Mouse (Mus musculus) hindbrain, embryonic 16.5 days (tissue): Measurements from ENCODE around the gene Plekhm2. TPM values are rescaled to one million over a fixed set of nuclear protein-coding genes. Genes with fewer than 3 reads are reported as not detected.

Source experiments
- ATAC-seq: fragments of 200-750 bp; cut with Nextera tagmentation; 2 replicates; pipeline ENCODE4 v1.8.0; 2017; ENCODE audit warnings: moderate TSS enrichment, moderate library complexity
- H3K27ac ChIP-seq: fragments of 300-500 bp; sonication (generic); 2 replicates; pipeline ENCODE4 v1.5.1; 2014; ENCODE audit warnings: low read depth, mild to moderate bottlenecking, control low read depth, low read length, moderate library complexity
- H3K27me3 ChIP-seq: fragments of 300-500 bp; sonication (generic); replicated peaks from 2 replicates; pipeline ENCODE4 v1.6.1; 2014; ENCODE audit warnings: low read length; ENCODE audit not compliant: control insufficient read depth, insufficient read depth
- H3K36me3 ChIP-seq: fragments of 300-500 bp; sonication (generic); 2 replicates; pipeline ENCODE4 v1.6.1; 2014; ENCODE audit warnings: mild to moderate bottlenecking, low read length, moderate library complexity, mixed read lengths; ENCODE audit not compliant: control insufficient read depth, insufficient read depth
- H3K4me1 ChIP-seq: fragments of 300-500 bp; sonication (generic); 2 replicates; pipeline ENCODE4 v1.6.1; 2014; ENCODE audit warnings: low read depth, low read length; ENCODE audit not compliant: control insufficient read depth, insufficient read depth
- H3K4me2 ChIP-seq: fragments of 300-500 bp; sonication (generic); 2 replicates; pipeline ENCODE4 v1.6.1; 2014; ENCODE audit warnings: mild to moderate bottlenecking, low read length, control low read depth, moderate library complexity
- H3K4me3 ChIP-seq: fragments of 300-500 bp; sonication (generic); 2 replicates; pipeline ENCODE4 v1.5.1; 2014; ENCODE audit warnings: mild to moderate bottlenecking, low read length, control low read depth, moderate library complexity
- H3K9ac ChIP-seq: fragments of 300-500 bp; sonication (generic); 2 replicates; pipeline ENCODE4 v1.6.1; 2014; ENCODE audit warnings: low read depth, mild to moderate bottlenecking, control low read depth, low read length, moderate library complexity
- H3K9me3 ChIP-seq: fragments of 300-500 bp; sonication (generic); 2 replicates; pipeline ENCODE4 v1.6.1; 2014; ENCODE audit warnings: mild to moderate bottlenecking, low read length, moderate library complexity; ENCODE audit not compliant: control insufficient read depth
- WGBS: fragments of 180-500 bp; shearing (Covaris S2); extraction: QIAGEN DNeasy Blood & Tissue Kit; methylation state at CpG from one replicate; pipeline ENCODE4 v1.1.7; 2014; 5-methylcytosine and 5-hydroxymethylcytosine counted together
- polyA plus RNA-seq: library from polyadenylated mRNA; unstranded; fragments of >200 nt; fragmentation: Nextera tagmentation; extraction: Ambion mirVana; gene quantifications from 2 replicates; pipeline ENCODE4 v1.2.1, GENCODE M21; 2015

Plekhm2 gene
- polyA plus RNA-seq, 1 experiment from 2014 or later = 6.7 TPM

DNA sequence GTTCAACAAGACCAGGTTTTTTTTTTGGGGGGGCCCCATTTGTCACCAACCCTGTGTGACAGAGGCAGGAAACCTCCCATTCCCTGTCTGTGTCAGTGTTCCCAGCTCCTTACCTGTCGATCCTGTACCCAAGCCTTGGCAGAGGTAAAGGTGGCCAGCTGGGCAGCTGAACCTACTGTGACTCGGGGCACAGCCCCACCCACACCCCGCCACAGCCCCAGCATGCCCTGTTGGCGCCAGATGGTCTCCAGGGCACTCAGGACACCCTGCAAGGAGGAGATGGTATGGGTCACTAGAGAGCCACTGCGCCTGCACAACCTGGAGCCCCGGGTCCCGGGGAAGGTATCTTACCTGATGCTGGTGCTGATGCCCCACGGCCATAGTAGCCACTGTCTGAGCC is 42.6 kb downstream of the Plekhm2 start:
- Histone ChIP-seq H3K4me1 (peaks cover 7% of the 10 kb centered on the region), H3K36me3 (peaks cover 12% of the 10 kb centered on the region), H3K4me3 (no peak overlapping the region), H3K4me2 (no peak overlapping the region), H3K27ac (no peak overlapping the region), H3K9ac (no peak overlapping the region), H3K9me3 (no peaks in the 10 kb centered on the region), H3K27me3 (peaks cover 6% of the 10 kb centered on the region; the same call in 1 of the 2 replicates)
- whole genome bisulfite sequencing = 83% methylated on average over 8 of the region's 8 CpGs
- ATAC-seq = no peak

DNA sequence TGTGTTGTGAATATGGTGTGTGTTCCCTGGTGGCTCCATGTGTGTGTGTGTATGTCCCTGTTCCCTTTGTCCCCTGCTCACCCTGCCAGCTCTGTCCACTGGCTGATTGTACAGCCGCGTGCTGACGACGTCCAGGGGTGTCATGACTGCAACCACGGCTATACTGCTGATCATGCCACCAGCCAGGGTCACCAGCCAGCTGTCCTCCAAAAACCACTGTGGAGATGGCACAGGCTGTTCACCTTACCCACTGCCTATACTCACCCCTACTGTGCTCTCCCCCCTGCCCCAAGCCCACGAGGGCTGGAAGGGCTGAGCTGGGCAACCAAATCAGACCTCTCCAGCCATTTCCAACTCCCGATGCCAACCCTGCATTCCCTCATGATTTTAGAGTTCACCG is 43.4 kb downstream of the Plekhm2 start:
- no peak for ATAC-seq
- Histone ChIP-seq H3K36me3 (peaks cover 7% of the 10 kb centered on the region), H3K27ac (no peak overlapping the region), H3K4me2 (no peak overlapping the region), H3K4me1 (peaks cover 7% of the 10 kb centered on the region), H3K9me3 (no peaks in the 10 kb centered on the region), H3K27me3 (peaks cover 6% of the 10 kb centered on the region; the same call in 1 of the 2 replicates), H3K9ac (no peak overlapping the region), H3K4me3 (no peak overlapping the region)
- 80% methylated on average over 8 of the region's 8 CpGs for WGBS

DNA sequence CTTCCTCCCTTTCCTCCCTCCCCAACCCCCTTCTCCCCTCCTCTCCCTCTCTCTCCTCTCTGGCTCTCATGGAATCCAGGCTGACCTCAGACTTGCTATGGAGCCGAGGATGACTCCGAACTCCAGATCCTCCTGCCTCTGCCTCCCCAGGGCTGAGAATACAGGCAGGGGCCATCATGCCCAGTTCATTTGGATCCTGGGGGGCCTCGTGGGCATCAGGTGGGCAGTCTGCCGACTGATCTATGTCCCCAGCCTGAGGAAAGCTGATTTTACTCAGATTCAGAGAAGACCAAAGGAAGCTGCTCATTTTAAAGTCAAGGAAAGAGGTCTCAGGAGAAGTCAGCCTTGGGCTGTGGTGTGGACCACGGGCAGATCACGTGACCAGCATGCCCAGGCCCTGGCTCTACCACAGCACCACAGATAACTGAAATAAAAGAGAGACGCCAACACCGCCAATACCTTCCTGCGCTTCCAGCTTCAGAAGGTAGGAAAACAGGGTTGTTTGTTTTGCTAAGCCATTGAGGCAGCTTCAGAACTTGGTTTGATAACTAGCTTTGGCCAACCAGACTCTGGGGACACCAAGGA is 45.3 kb downstream of the Plekhm2 start:
- H3K9ac ChIP-seq = no peak overlapping the region
- no peak overlapping the region for H3K4me3 ChIP-seq
- H3K4me1 ChIP-seq = peaks cover 7% of the 10 kb centered on the region
- H3K27ac ChIP-seq = no peak overlapping the region
- no peak for ATAC-seq
- no peaks in the 10 kb centered on the region for H3K9me3 ChIP-seq
- no peak overlapping the region for H3K4me2 ChIP-seq
- 85% methylated on average over 9 of the region's 9 CpGs for WGBS
- no peaks in the 10 kb centered on the region for H3K36me3 ChIP-seq
- H3K27me3 ChIP-seq = peaks cover 6% of the 10 kb centered on the region; the same call in 1 of the 2 replicates

DNA sequence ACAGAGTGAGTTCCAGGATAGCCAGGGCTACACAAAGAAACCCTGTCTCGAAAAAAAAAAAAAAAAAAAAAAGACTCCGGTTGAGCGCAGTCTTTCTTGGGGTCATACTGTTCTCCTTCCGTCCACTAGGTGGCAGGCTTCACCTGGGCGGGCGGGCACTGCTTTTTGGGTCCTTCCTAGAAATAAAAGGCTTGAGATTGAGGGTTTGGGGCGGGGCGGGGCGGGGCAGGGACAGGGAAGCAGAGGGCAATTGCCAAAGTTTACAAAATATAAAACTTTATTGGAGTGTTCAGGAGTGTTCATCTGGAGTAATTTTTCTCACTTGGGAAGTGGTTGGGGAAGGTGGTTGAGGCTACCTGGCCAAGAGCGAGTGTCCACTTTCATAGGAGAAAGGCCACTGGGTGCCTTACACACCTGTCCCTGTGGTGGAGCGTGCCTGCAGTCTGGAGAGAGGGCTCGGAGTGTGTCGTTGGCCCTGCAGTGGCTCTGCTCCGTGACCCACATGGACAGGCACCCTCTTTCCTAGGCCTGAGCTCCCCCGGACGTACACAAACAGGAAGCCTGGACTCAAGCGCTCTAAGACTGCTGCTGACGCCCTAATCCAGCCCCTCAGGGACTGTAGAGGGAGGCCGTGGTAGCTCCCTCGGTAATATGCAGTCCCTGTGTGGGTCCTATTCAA is 46.0 kb downstream of the Plekhm2 start, which contains the start of gene Tmem82:
Gene Tmem82, minus strand, starts transcription at position 69 of the 679 bp plus-strand sequence.
- Histone ChIP-seq H3K9ac (no peak within 1 kb of the TSS), H3K9me3 (no peaks in the 10 kb centered on the region), H3K27me3 (peaks cover 6% of the 10 kb centered on the region; the same call in 1 of the 2 replicates), H3K36me3 (no peaks in the 10 kb centered on the region), H3K4me3 (0 out of 2 replicates have a peak within 1 kb of the TSS, but pooled peaks have one; percentile 6), H3K4me2 (peak within 1 kb of the TSS; percentile 45), H3K4me1 (peaks cover 7% of the 10 kb centered on the region), H3K27ac (no peak within 1 kb of the TSS)
- 30% methylated on average over 20 of the region's 20 CpGs for WGBS
- ATAC-seq = no peak

DNA sequence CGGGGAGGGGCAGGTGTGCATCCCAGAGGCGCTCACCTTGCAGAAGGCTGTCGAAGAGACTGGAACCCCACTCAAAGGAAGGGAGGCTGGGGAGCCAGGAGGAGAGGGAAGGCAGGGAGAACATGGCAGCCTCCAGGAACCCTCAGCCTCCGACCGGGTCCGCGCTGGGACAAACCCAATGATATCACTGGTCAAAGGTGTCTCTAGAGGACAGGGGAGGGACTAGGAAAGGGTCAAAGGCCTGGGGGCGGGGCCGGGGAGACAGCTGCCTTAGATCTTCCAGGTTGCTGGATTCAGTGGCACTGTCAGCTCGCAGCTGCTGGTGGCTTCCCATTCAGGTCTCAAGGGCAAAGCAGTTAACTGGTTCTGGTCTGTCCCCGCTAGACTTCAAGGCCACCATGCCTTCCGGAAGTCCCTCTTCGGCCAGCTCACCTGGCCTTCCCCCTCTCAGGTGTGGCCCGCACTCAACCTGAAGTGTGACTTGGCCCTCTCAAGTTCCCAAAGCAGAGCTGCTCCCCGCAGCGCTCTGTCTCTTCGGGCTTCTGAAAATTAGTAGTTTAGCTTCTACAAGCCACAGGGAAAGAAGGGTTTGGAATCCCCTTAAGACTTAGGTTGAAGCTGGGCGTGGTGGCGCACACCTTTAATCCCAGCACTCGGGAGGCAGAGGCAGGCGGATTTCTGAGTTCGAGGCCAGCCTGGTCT is 46.7 kb downstream of the Plekhm2 start:
- 11% methylated on average over 20 of the region's 22 CpGs for WGBS
- no peak for ATAC-seq
- Histone ChIP-seq H3K9ac (no peak overlapping the region), H3K27ac (no peak overlapping the region), H3K4me2 (peak overlapping the region; percentile 45), H3K4me1 (peaks cover 7% of the 10 kb centered on the region), H3K9me3 (no peaks in the 10 kb centered on the region), H3K36me3 (no peaks in the 10 kb centered on the region), H3K27me3 (peaks cover 6% of the 10 kb centered on the region; the same call in 1 of the 2 replicates), H3K4me3 (0 out of 2 replicates have a peak overlapping the region, but pooled peaks have one; percentile 6)

DNA sequence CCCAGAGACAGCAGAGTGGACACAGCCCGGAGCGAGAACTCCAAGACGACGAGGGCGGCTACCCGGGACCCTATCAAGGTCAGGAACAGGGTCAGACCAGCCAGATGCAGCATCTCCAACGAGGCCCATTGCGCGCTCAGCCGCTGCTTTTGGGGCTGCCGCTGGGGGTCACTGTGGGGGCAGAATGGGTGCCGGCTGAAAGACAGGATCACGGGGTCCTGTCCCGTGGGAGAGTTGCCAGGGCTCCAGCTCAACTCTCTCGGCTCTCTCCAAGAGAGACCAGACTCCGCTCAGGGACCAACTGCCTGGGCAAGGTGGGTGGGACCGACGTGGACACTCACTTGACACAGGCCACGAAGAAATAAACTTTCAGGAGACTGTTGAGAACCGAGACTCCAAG is 47.4 kb downstream of the Plekhm2 start:
- Histone ChIP-seq H3K9ac (no peak overlapping the region), H3K4me1 (peaks cover 7% of the 10 kb centered on the region), H3K27me3 (peaks cover 6% of the 10 kb centered on the region; the same call in 1 of the 2 replicates), H3K4me3 (no peak overlapping the region), H3K27ac (no peak overlapping the region), H3K9me3 (no peaks in the 10 kb centered on the region), H3K36me3 (no peaks in the 10 kb centered on the region), H3K4me2 (peak overlapping the region; percentile 45)
- 8% methylated on average over 20 of the region's 20 CpGs for WGBS
- no peak for ATAC-seq

DNA sequence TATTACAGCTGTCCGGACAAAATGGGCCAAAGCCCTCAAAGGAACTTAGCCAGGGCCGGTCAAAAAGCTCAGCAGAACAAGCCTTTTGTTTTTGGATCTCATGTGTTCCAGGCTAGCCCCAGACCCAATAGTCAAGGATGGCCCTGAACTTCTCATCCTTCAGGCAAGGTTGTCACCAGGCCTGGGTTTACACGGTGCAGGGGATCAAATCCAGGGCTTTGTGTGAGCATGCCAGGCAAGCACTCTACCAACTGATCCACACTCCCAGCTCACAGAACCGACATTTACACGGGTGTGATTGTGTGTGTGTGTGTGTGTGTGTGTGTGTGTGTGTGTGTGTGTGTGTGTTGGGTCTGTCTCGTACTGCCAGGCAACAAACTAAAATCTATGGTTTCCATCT is 47.9 kb downstream of the Plekhm2 start:
- no peak overlapping the region for H3K9ac ChIP-seq
- no peaks in the 10 kb centered on the region for H3K36me3 ChIP-seq
- H3K4me3 ChIP-seq = no peak overlapping the region
- H3K9me3 ChIP-seq = no peaks in the 10 kb centered on the region
- no peak overlapping the region for H3K27ac ChIP-seq
- no peak for ATAC-seq
- 77% methylated on average over 6 of the region's 6 CpGs for WGBS
- H3K4me2 ChIP-seq = no peak overlapping the region
- H3K27me3 ChIP-seq = peaks cover 6% of the 10 kb centered on the region; the same call in 1 of the 2 replicates
- H3K4me1 ChIP-seq = peaks cover 7% of the 10 kb centered on the region

DNA sequence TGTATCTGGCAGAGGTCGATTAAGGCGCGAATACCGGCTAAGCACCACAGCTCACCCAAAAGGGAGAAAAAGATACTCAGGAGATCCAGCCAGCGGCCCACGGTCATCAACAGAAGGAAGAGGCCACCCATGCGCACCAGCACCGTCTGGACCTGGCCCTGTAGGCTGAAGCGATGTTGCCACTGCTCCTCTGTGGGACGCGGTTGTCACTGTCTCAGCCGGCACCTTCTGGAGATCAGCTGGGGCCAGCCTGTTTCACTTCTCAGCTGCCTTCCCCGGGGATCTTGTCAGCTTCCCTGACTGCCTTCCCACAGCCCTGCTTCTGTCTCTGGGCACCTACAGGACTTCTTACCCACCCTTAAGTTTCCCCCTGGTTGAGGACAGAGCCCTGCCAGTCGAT is 49.8 kb downstream of the Plekhm2 start:
- Histone ChIP-seq H3K4me2 (no peak overlapping the region), H3K9me3 (no peaks in the 10 kb centered on the region), H3K4me3 (no peak overlapping the region), H3K9ac (no peak overlapping the region), H3K27me3 (peaks cover 6% of the 10 kb centered on the region; the same call in 1 of the 2 replicates), H3K4me1 (peaks cover 7% of the 10 kb centered on the region), H3K27ac (no peak overlapping the region), H3K36me3 (no peaks in the 10 kb centered on the region)
- ATAC-seq = no peak
- WGBS = 72% methylated on average over 14 of the region's 14 CpGs

DNA sequence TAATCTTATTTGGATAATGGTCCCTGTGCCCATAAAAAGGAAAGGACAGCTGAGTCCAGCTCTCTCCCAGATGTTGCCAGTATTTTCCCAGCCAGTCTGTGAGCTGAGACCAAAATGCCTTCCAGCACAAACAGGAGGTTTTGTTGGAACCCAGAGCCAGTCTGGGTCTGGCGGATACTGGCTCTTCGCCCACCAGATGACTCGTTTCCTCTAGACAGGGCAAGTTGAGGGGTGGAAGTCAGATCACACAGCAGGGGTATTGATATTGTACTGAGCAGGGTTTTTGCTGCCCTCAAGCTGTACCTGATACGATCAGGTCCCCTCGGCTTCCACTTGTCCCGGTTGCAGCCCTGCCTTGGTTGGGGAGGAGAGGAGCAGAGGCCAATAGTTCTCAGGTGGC is 55.2 kb downstream of the Plekhm2 start:
- Histone ChIP-seq H3K9ac (no peak overlapping the region), H3K27ac (no peak overlapping the region), H3K4me2 (no peak overlapping the region), H3K27me3 (no peaks in the 10 kb centered on the region), H3K9me3 (no peaks in the 10 kb centered on the region), H3K4me1 (no peaks in the 10 kb centered on the region), H3K4me3 (no peak overlapping the region), H3K36me3 (no peaks in the 10 kb centered on the region)
- 72% methylated on average over 6 of the region's 6 CpGs for WGBS
- ATAC-seq = no peak
